Mouse (Mus musculus): ENCODE measurements around the gene Cd72.
A peak's percentile ranks its signal among the peaks of the same experiment; 100 is the strongest.

GRCm38 (mm10) chr4:43418973-43419656, 35.3 kb downstream of the Cd72 start:
- 0 out of 2 replicates have a peak, but pooled peaks have one; percentile 15 for TF ChIP-seq POLR2A (IDR thresholded peaks at IDR 0.05; ENCODE audit: control insufficient read depth, low read depth, low read length)
- no peak for TF ChIP-seq CTCF (IDR thresholded peaks at IDR 0.05; ENCODE audit: control insufficient read depth, insufficient read depth, insufficient replicate concordance, low read depth, low read length)

All from testis, adult 2 months (tissue).